Mouse (Mus musculus) heart, postnatal 10 days (tissue): ENCODE measurements around the gene Vapb. TPM values are rescaled to one million over a fixed set of nuclear protein-coding genes. Genes with fewer than 3 reads are reported as not detected.

Source experiments
- DNase-seq, 2 experiments: peaks; one replicate each; pipeline ENCODE4 v3.0.0; 2021
- intact Hi-C: fragments of 180-260 bp; cut with DNase I; formaldehyde crosslinking; loops from one replicate; pipeline ENCODE4 v1.15.1; 2025
- microRNA-seq, 2 experiments: library from miRNA; unstranded; fragments of <30 nt; microRNA quantifications; one replicate each; pipeline ENCODE4 v1.2.0; 2022
- total RNA-seq, 2 experiments: library from RNA; stranded (reverse); gene quantifications; 2 replicates each; pipeline ENCODE4 v1.2.3; 2021

Vapb gene
- total RNA-seq, 2 experiments from 2014 or later: 101 to 108 TPM

- intact Hi-C loops: no loop called here
- DNase-seq: no peak
These were observed 89.9 kb downstream of the Vapb start for GRCm38 (mm10) chr2:173827228-173827627.

- DNase-seq: no peak
- intact Hi-C loops: no loop called here
These were observed 90.8 kb downstream of the Vapb start for GRCm38 (mm10) chr2:173828134-173828533.

- DNase-seq: no peak
- intact Hi-C loops: no loop called here
These were observed 95.6 kb downstream of the Vapb start for GRCm38 (mm10) chr2:173832828-173833492.

Small RNAs within 50 kb of the gene (microRNA-seq; reads per million reads assigned to microRNA genes)
- 0 reads per million in 2 experiments for gene Mir6340

Other genes with a start within 250 kb of the Vapb start
- gene 1700021F07Rik, start 214.9 kb upstream of the Vapb start, total RNA-seq: not detected
- not detected for gene Ankrd60, start 159.1 kb upstream of the Vapb start, total RNA-seq
- gene Rab22a, start 77.8 kb upstream of the Vapb start, total RNA-seq: 10 to 100 TPM; 30.2 to 30.4 TPM
- gene 1700010B08Rik, start 18.1 kb upstream of the Vapb start, total RNA-seq: not detected